Mouse (Mus musculus): ENCODE data around the gene Rora.

- no peak for TF ChIP-seq EP300 (IDR thresholded peaks at IDR 0.05; ENCODE audit: low read depth)
- TF ChIP-seq CTCF (IDR thresholded peaks at IDR 0.05; ENCODE audit: low read depth): no peak
These were observed 45.8 kb downstream of the Rora start for GRCm38 (mm10) chr9:68699341-68699740.
